Mouse (Mus musculus) heart, postnatal 10 days (tissue): ENCODE results near the gene Cdc25a. TPM values are rescaled to one million over a fixed set of nuclear protein-coding genes. Genes with fewer than 3 reads are reported as not detected.

ENCODE experiments used
- DNase-seq, 2 experiments: peaks; one replicate each; pipeline ENCODE4 v3.0.0; 2021
- intact Hi-C: fragments of 180-260 bp; cut with DNase I; formaldehyde crosslinking; loops from one replicate; pipeline ENCODE4 v1.15.1; 2025
- total RNA-seq, 2 experiments: library from RNA; stranded (reverse); gene quantifications; 2 replicates each; pipeline ENCODE4 v1.2.3; 2021

Gene Cdc25a
- total RNA-seq, 2 experiments from 2014 or later, result 7.1 to 9.4 TPM

GRCm38 (mm10) chr9:109891501-109891900, 16.1 kb downstream of the Cdc25a start:
- intact Hi-C loops, result loop anchor here (10.0 kb wide), 1 partner anchor 403 kb away; no protein-coding TSS in a partner anchor
- no peak for DNase-seq

DNA sequence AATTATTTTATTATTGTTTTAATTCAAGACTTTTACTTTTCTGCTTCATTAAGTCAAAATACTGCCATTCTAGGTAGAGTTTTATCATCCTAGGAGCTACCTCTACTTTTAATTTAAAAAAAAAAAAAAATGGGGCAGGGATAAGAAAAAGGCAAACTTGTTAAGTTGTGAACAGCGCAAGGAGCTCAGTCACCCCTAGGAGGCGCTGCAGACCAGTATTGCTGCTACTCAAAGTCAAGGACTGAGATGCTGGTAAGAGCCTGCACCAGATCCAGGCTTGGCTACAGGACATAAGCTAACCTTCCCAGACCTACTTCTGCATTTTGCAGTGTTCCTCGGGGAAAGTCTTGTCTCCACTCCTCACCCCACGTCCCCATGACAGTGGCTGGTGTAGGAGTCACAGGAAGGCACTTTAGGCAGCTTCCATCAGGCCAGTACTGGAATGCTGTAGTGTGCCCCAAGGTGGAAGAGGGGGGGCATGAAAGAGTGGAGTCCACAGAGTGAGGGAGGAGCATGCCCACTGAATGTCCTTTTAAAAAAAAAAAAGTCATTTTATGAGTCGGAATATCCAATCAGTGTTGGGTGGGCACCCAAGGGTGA, 17.4 kb downstream of the Cdc25a start:
- peak; percentile 81 to 91 for DNase-seq
- intact Hi-C loops, result loop anchor here (10.0 kb wide), 1 partner anchor 402 kb away; no protein-coding TSS in a partner anchor

GRCm38 (mm10) chr9:109894413-109895090, 19.2 kb downstream of the Cdc25a start:
- intact Hi-C loops, result loop anchor here (1.0 to 10.0 kb wide), 5 partner anchors 37 to 400 kb away; partner anchors contain the start of gene Map4
- DNase-seq, result peak; percentile 89 to 90

DNA sequence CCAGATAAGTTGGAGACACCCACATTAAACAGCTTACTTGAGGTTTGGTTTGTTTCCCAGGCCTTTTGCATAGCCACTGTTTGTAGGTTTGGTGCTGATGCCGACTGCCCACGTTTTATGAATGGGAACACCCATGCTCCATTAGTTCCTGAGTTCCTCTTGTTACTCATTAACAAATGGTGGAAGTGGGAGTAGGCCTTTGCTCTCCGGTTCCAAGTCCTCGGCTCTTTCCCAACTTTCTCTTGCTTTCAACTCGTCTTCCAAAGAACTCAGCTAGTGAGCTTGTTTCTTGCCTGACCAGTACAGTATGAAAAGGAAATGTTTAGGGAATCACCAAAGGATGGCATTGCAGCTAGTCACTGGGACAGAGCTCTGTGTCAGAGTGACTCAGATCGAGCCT, 20.2 kb downstream of the Cdc25a start:
- intact Hi-C loops, result loop anchor here (1.0 to 10.0 kb wide), 4 partner anchors 36 to 399 kb away; partner anchors contain the start of gene Map4
- peak; percentile 59 to 63 for DNase-seq

- intact Hi-C loops, result loop anchor here (10.0 kb wide), 1 partner anchor 398 kb away; no protein-coding TSS in a partner anchor
- peak; percentile 49 to 54 for DNase-seq
Measured at GRCm38 (mm10) chr9:109896253-109897150, 21.1 kb downstream of the Cdc25a start.

- intact Hi-C loops, result loop anchor here (10.0 kb wide), 1 partner anchor 397 kb away; no protein-coding TSS in a partner anchor
- peak; percentile 68 to 70 for DNase-seq
Measured at GRCm38 (mm10) chr9:109898027-109898426, 22.6 kb downstream of the Cdc25a start.

GRCm38 (mm10) chr9:109899361-109899760, 24.0 kb downstream of the Cdc25a start:
- intact Hi-C loops, result loop anchor here (10.0 kb wide), 1 partner anchor 395 kb away; no protein-coding TSS in a partner anchor
- no peak for DNase-seq

- DNase-seq, result peak; percentile 29 to 43
- intact Hi-C loops, result loop anchor here (10.0 kb wide), 1 partner anchor 395 kb away; no protein-coding TSS in a partner anchor
Measured at GRCm38 (mm10) chr9:109899774-109900173, 24.4 kb downstream of the Cdc25a start.

GRCm38 (mm10) chr9:109900604-109901003, 25.2 kb downstream of the Cdc25a start:
- DNase-seq, result peak in 1 of 2 experiments; percentile 4
- intact Hi-C loops, result no loop called here

GRCm38 (mm10) chr9:109902246-109902645, 26.9 kb downstream of the Cdc25a start:
- intact Hi-C loops, result no loop called here
- no peak for DNase-seq

GRCm38 (mm10) chr9:109902740-109903139, 27.4 kb downstream of the Cdc25a start:
- intact Hi-C loops, result no loop called here
- no peak for DNase-seq

DNA sequence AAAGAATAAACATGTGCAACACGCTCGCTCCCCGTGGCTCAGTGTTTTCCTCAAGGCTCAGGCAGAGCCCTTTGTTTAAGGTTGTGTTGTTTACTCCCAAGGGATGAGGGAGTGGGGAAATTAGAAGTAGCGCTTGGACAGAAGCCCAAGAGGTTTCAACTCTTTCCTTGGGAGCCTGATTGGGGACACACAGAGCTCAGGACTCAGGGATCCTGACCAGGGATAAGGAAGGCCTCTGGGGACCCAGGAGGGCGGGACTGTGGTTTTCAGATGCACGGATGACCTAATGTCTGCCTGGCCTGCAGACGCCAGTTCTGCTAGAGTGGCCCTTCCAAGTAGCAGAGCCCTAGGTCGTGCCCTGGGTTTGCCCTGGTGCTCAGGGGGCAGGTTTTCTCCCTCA, 31.9 kb downstream of the Cdc25a start:
- DNase-seq, result peak; percentile 88 to 90
- intact Hi-C loops, result no loop called here

DNA sequence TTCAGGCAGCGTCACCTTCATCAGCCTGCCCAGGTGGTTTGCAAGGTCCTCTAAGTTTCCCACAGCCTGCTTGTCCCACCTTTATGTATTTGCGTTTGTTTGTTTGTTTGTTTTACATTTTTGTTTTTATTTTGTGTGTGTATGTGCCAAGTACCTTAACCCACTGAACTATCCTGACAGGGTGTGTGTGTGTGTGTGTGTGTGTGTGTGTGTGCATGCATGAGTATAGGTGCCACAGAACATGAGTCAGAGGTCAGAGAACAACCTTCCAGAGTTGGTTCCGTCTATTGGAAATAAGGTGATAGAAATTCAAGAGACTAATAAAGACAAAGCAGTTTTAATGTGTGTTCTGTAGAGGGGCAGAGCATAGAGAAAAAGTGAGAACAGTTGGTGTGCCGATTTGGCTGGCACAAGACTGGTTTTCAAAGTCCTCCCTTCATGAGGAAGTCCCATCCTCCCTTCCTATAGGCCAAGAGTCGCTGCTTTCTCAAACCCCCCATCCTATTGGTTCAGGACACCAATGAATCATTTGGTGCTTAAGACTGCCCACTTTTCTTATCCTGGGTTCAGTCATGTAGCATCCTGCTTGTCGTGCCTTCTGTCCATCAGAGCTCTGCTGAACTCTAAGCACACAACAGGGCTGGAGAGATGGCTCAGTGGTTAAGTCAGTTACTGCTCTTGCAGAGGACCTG, 32.5 kb downstream of the Cdc25a start:
- intact Hi-C loops, result loop anchor here (2.0 kb wide), 1 partner anchor 23 kb away; the partner anchor contains the start of gene Map4
- DNase-seq, result no peak

- intact Hi-C loops, result loop anchor here (2.0 kb wide), 1 partner anchor 22 kb away; the partner anchor contains the start of gene Map4
- DNase-seq, result no peak
Measured at GRCm38 (mm10) chr9:109909102-109909501, 33.7 kb downstream of the Cdc25a start.

- intact Hi-C loops, result loop anchor here (2.0 kb wide), 1 partner anchor 21 kb away; the partner anchor contains the start of gene Map4
Measured at GRCm38 (mm10) chr9:109909926-109910325, 34.5 kb downstream of the Cdc25a start.

GRCm38 (mm10) chr9:109911779-109912178, 36.4 kb downstream of the Cdc25a start:
- peak; percentile 72 to 78 for DNase-seq
- intact Hi-C loops, result no loop called here

More at GRCm38 (mm10) chr9:109909926-109910325, 34.5 kb downstream of the Cdc25a start:
- no peak for DNase-seq

GRCm38 (mm10) chr9:109914269-109914926, 39.0 kb downstream of the Cdc25a start:
- intact Hi-C loops, result no loop called here
- DNase-seq, result no peak

- intact Hi-C loops, result no loop called here
- peak in 1 of 2 experiments; percentile 60 for DNase-seq
Measured at GRCm38 (mm10) chr9:109917931-109918330, 42.6 kb downstream of the Cdc25a start.

DNA sequence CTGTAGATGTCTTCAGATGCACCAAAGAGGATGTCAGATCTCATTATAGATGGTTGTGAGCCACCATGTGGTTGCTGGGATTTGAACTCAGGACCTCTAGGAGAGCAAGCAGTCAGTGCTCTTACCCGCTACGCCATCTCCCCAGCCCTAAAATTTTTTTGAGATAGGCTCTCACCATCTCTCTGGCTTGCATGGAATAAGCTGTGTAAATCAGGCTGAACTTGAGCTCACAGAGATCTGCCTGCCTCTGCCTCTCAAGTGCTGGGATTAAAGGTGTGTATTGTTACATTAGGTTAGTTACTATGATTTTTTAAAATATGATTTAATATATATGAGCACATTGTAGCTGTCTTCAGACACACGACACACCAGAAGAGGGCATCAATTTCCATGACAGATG, 53.8 kb downstream of the Cdc25a start:
- intact Hi-C loops, result no loop called here
- DNase-seq, result no peak
